Mouse (Mus musculus) MEL (cell line): ENCODE results near the gene Tubgcp3.

Source experiments
- CHD2 ChIP-seq: IDR thresholded peaks from 2 replicates; pipeline ENCODE4 v1.6.1; 2011; ENCODE audit warnings: low read length, improper control_type of control experiment
- ELF1 ChIP-seq: IDR thresholded peaks from 2 replicates; pipeline ENCODE4 v1.6.1; 2014; ENCODE audit warnings: low read depth, mild to moderate bottlenecking, inconsistent platforms, low read length, improper control_type of control experiment, moderate library complexity
- EP300 ChIP-seq, 2 experiments: IDR thresholded peaks; 2 replicates each; pipeline ENCODE4 v1.6.1; 2011; ENCODE audit warnings: improper control_type of control experiment in 2 of 2, low read length in 2 of 2, low read depth in 1 of 2, mild to moderate bottlenecking in 1 of 2
- ETS1 ChIP-seq: IDR thresholded peaks from 2 replicates; pipeline ENCODE4 v1.6.1; 2012; ENCODE audit warnings: low read depth, mild to moderate bottlenecking, inconsistent platforms, low read length, improper control_type of control experiment, moderate library complexity
- JUND ChIP-seq: IDR thresholded peaks from 2 replicates; pipeline ENCODE4 v1.6.1; 2011; ENCODE audit warnings: low read depth, mild to moderate bottlenecking, improper control_type of control experiment, low read length
- KAT2A ChIP-seq: conservative IDR thresholded peaks from 2 replicates; pipeline ENCODE4 v1.6.1; 2012; ENCODE audit warnings: low read depth, low read length, improper control_type of control experiment, inconsistent platforms
- POLR2A ChIP-seq, 2 experiments: IDR thresholded peaks; 2 replicates each; pipeline ENCODE4 v1.6.1; 2011 to 2012; ENCODE audit warnings: low read length in 2 of 2, mild to moderate bottlenecking in 2 of 2, control low read depth in 1 of 2, improper control_type of control experiment in 1 of 2, low read depth in 1 of 2, moderate library complexity in 1 of 2; ENCODE audit not compliant: control insufficient read depth in 1 of 2, insufficient read depth in 1 of 2, poor library complexity in 1 of 2
- TAL1 ChIP-seq: IDR thresholded peaks from 2 replicates; pipeline ENCODE4 v1.6.1; 2012; ENCODE audit warnings: mild to moderate bottlenecking, inconsistent platforms, low read length, moderate library complexity, mixed read lengths
- USF1 ChIP-seq: IDR thresholded peaks from 2 replicates; pipeline ENCODE4 v1.6.1; 2014; ENCODE audit warnings: low read depth, mild to moderate bottlenecking, inconsistent platforms, low read length, improper control_type of control experiment, moderate library complexity
- ZMIZ1 ChIP-seq: IDR thresholded peaks from 2 replicates; pipeline ENCODE4 v1.6.1; 2012; ENCODE audit warnings: low read depth, mild to moderate bottlenecking, inconsistent platforms, low read length, improper control_type of control experiment, moderate library complexity
- ZNF384 ChIP-seq: IDR thresholded peaks from 2 replicates; pipeline ENCODE4 v1.6.1; 2012; ENCODE audit warnings: low read depth, mild to moderate bottlenecking, inconsistent platforms, low read length, improper control_type of control experiment

GRCm38 (mm10) chr8:12607223-12607622, 64.8 kb downstream of the Tubgcp3 start:
- TF ChIP-seq JUND, result no peak
- no peak for TF ChIP-seq KAT2A
- TF ChIP-seq ZMIZ1, result no peak
- no peak for TF ChIP-seq ETS1
- no peak for TF ChIP-seq USF1
- no peak for TF ChIP-seq POLR2A (IDR thresholded peaks at IDR 0.05; ENCODE audit: control insufficient read depth in 1 of 2, insufficient read depth in 1 of 2, low read depth in 1 of 2, low read length in 2 of 2, poor library complexity in 1 of 2)
- no peak for TF ChIP-seq ZNF384
- no peak for TF ChIP-seq TAL1
- TF ChIP-seq EP300 (IDR thresholded peaks at IDR 0.05; ENCODE audit: low read depth in 1 of 2, low read length in 2 of 2), result no peak
- no peak for TF ChIP-seq ELF1
- TF ChIP-seq CHD2, result no peak
